Mouse (Mus musculus) myocyte (in vitro differentiated cells): ENCODE results near the gene Rpl27. TPM values are rescaled to one million over a fixed set of nuclear protein-coding genes. Genes with fewer than 3 reads are reported as not detected.
"Not testable (repeated sequence)": the region's sequence is repeated elsewhere in the genome, so short reads cannot be mapped to it uniquely, and the experiment has no call there.

Experiments used
- H3K27me3 ChIP-seq: one replicate; pipeline ENCODE4 v1.6.1; 2011; ENCODE audit not compliant: control insufficient read depth, insufficient read depth, insufficient read length
- H3K36me3 ChIP-seq: one replicate; pipeline ENCODE4 v1.6.1; 2011; ENCODE audit not compliant: control insufficient read depth, insufficient read depth
- H3K4me2 ChIP-seq: one replicate; pipeline ENCODE4 v1.6.1; 2011; ENCODE audit warnings: low read depth, control low read depth
- H3K4me3 ChIP-seq: one replicate; pipeline ENCODE4 v1.5.1; 2011; ENCODE audit warnings: mild to moderate bottlenecking, control low read depth, moderate library complexity
- H3K79me2 ChIP-seq: one replicate; pipeline ENCODE4 v1.6.1; 2011; ENCODE audit not compliant: control insufficient read depth, insufficient read depth
- H3ac ChIP-seq: one replicate; pipeline ENCODE4 v1.6.1; 2011; ENCODE audit not compliant: control insufficient read depth, insufficient read length
- CEBPB ChIP-seq: IDR thresholded peaks from 2 replicates; pipeline ENCODE4 v1.6.1; 2011; ENCODE audit warnings: mild to moderate bottlenecking, moderate library complexity; ENCODE audit not compliant: poor library complexity, insufficient read depth, severe bottlenecking
- E2F4 ChIP-seq: IDR thresholded peaks from one replicate; pipeline ENCODE4 v1.6.1; 2011; ENCODE audit warnings: mild to moderate bottlenecking, control low read depth, moderate library complexity; ENCODE audit not compliant: insufficient read depth
- MAX ChIP-seq: IDR thresholded peaks from one replicate; pipeline ENCODE4 v1.6.1; 2011; ENCODE audit warnings: low read depth, mild to moderate bottlenecking, control low read depth
- MYOD1 ChIP-seq, 3 experiments: IDR thresholded peaks; one replicate each; pipeline ENCODE4 v1.6.1; 2011; ENCODE audit warnings: control low read depth in 2 of 3, low read depth in 2 of 3, mild to moderate bottlenecking in 2 of 3, moderate library complexity in 1 of 3; ENCODE audit not compliant: insufficient read length in 2 of 3, control insufficient read depth in 1 of 3
- MYOG ChIP-seq, 3 experiments: IDR thresholded peaks; one replicate each; pipeline ENCODE4 v1.6.1; 2011; ENCODE audit warnings: control low read depth in 2 of 3, low read depth in 2 of 3, mild to moderate bottlenecking in 2 of 3; ENCODE audit not compliant: insufficient read length in 2 of 3, control insufficient read depth in 1 of 3, insufficient read depth in 1 of 3
- POLR2A ChIP-seq: IDR thresholded peaks from one replicate; pipeline ENCODE4 v1.6.1; 2011; ENCODE audit warnings: low read depth, mild to moderate bottlenecking, control low read depth, moderate library complexity; ENCODE audit not compliant: insufficient read length
- POLR2AphosphoS2 ChIP-seq: IDR thresholded peaks from one replicate; pipeline ENCODE4 v1.6.1; 2011; ENCODE audit warnings: low read depth, control low read depth; ENCODE audit not compliant: insufficient read length
- REST ChIP-seq: IDR thresholded peaks from one replicate; pipeline ENCODE4 v1.6.1; 2011; ENCODE audit warnings: mild to moderate bottlenecking, control low read depth, moderate library complexity; ENCODE audit not compliant: insufficient read depth, insufficient read length
- SRF ChIP-seq: IDR thresholded peaks from one replicate; pipeline ENCODE4 v1.6.1; 2011; ENCODE audit warnings: low read depth; ENCODE audit not compliant: control insufficient read depth, insufficient read length
- TCF12 ChIP-seq: IDR thresholded peaks from one replicate; pipeline ENCODE4 v1.6.1; 2011; ENCODE audit warnings: mild to moderate bottlenecking, control low read depth; ENCODE audit not compliant: poor library complexity, insufficient read depth, severe bottlenecking
- TCF3 ChIP-seq: IDR thresholded peaks from one replicate; pipeline ENCODE4 v1.6.1; 2011; ENCODE audit warnings: low read depth, control low read depth; ENCODE audit not compliant: insufficient read length
- USF1 ChIP-seq: IDR thresholded peaks from one replicate; pipeline ENCODE4 v1.6.1; 2011; ENCODE audit warnings: low read depth, mild to moderate bottlenecking, control low read depth, moderate library complexity
- polyA plus RNA-seq: library from polyadenylated mRNA; unstranded; fragments of >200 nt; fragmentation: generic; extraction: Trizol; gene quantifications from one replicate; pipeline ENCODE4 v1.2.1, GENCODE M21; 2012; ENCODE audit warnings: missing spikeins

Gene Rpl27
- polyA plus RNA-seq, 1 experiment = 2,022 TPM

- TF ChIP-seq MYOG (IDR thresholded peaks at IDR 0.05; ENCODE audit: control insufficient read depth in 1 of 3, insufficient read depth in 1 of 3, insufficient read length in 2 of 3, low read depth in 2 of 3) (no peak), SRF (no peak), E2F4 (no peak), TCF3 (no peak), CEBPB (no peak), MAX (no peak), POLR2A (no peak), REST (no peak), POLR2AphosphoS2 (no peak), TCF12 (no peak), MYOD1 (IDR thresholded peaks at IDR 0.05; ENCODE audit: control insufficient read depth in 1 of 3, insufficient read length in 2 of 3, low read depth in 2 of 3) (no peak), USF1 (no peak)
- H3K4me2 ChIP-seq = no peak overlapping the region
- H3K79me2 ChIP-seq = no peaks in the 10 kb centered on the region
- no peak overlapping the region for H3K4me3 ChIP-seq
- H3K36me3 ChIP-seq = peaks cover 4% of the 10 kb centered on the region
- H3K27me3 ChIP-seq = no peaks in the 10 kb centered on the region
- no peak overlapping the region for H3ac ChIP-seq
Measured at GRCm38 (mm10) chr11:101435831-101436230, 6.3 kb upstream of the Rpl27 start.

- no peak for TF ChIP-seq CEBPB
- TF ChIP-seq SRF = no peak
- TF ChIP-seq TCF12 = no peak
- no peak for TF ChIP-seq USF1
- no peak for TF ChIP-seq MAX
- no peak for TF ChIP-seq E2F4
- no peak for TF ChIP-seq MYOG (IDR thresholded peaks at IDR 0.05; ENCODE audit: control insufficient read depth in 1 of 3, insufficient read depth in 1 of 3, insufficient read length in 2 of 3, low read depth in 2 of 3)
- TF ChIP-seq REST = no peak
- TF ChIP-seq POLR2AphosphoS2 = no peak
- TF ChIP-seq MYOD1 (IDR thresholded peaks at IDR 0.05; ENCODE audit: control insufficient read depth in 1 of 3, insufficient read length in 2 of 3, low read depth in 2 of 3) = no peak
- TF ChIP-seq TCF3 = no peak
- no peak for TF ChIP-seq POLR2A
- no peaks in the 10 kb centered on the region for H3K27me3 ChIP-seq
- H3K79me2 ChIP-seq = no peaks in the 10 kb centered on the region
- H3ac ChIP-seq = no peak overlapping the region
- no peak overlapping the region for H3K4me3 ChIP-seq
- H3K36me3 ChIP-seq = no peaks in the 10 kb centered on the region
- no peak overlapping the region for H3K4me2 ChIP-seq
Measured at GRCm38 (mm10) chr11:101436916-101437315, 5.2 kb upstream of the Rpl27 start.

GRCm38 (mm10) chr11:101438006-101438405 is 4.1 kb upstream of the Rpl27 start:
- H3K27me3 ChIP-seq, H3K36me3 ChIP-seq, H3K79me2 ChIP-seq, H3K4me2 ChIP-seq, H3ac ChIP-seq, H3K4me3 ChIP-seq: not testable (repeated sequence)

GRCm38 (mm10) chr11:101441450-101442126 is 510 bp upstream of the Rpl27 start:
- Histone ChIP-seq H3K4me2 (peak overlapping the region; percentile 47), H3K79me2 (peaks cover 28% of the 10 kb centered on the region), H3K4me3 (peak overlapping the region; percentile 97), H3K36me3 (peaks cover 34% of the 10 kb centered on the region), H3ac (peak overlapping the region; percentile 7)
- H3K27me3 ChIP-seq = not testable (repeated sequence)

- TF ChIP-seq CEBPB = no peak
- no peak for TF ChIP-seq TCF12
- no peak for TF ChIP-seq MYOG (IDR thresholded peaks at IDR 0.05; ENCODE audit: control insufficient read depth in 1 of 3, insufficient read depth in 1 of 3, insufficient read length in 2 of 3, low read depth in 2 of 3)
- no peak for TF ChIP-seq POLR2A
- TF ChIP-seq USF1 = no peak
- no peak for TF ChIP-seq MAX
- no peak for TF ChIP-seq REST
- no peak for TF ChIP-seq TCF3
- no peak for TF ChIP-seq POLR2AphosphoS2
- no peak for TF ChIP-seq E2F4
- no peak for TF ChIP-seq SRF
- no peak for TF ChIP-seq MYOD1 (IDR thresholded peaks at IDR 0.05; ENCODE audit: control insufficient read depth in 1 of 3, insufficient read length in 2 of 3, low read depth in 2 of 3)
- H3K4me2 ChIP-seq = peak overlapping the region; percentile 99
- H3K36me3 ChIP-seq = peaks cover 34% of the 10 kb centered on the region
- H3K79me2 ChIP-seq = peaks cover 28% of the 10 kb centered on the region
- no peaks in the 10 kb centered on the region for H3K27me3 ChIP-seq
- peak overlapping the region; percentile 97 for H3K4me3 ChIP-seq
- H3ac ChIP-seq = peak overlapping the region; percentile 7
Measured at GRCm38 (mm10) chr11:101442760-101443159, 662 bp downstream of the Rpl27 start.
